ENCODE assay signal across 8 mouse cellular contexts in the genomic region with DNA sequence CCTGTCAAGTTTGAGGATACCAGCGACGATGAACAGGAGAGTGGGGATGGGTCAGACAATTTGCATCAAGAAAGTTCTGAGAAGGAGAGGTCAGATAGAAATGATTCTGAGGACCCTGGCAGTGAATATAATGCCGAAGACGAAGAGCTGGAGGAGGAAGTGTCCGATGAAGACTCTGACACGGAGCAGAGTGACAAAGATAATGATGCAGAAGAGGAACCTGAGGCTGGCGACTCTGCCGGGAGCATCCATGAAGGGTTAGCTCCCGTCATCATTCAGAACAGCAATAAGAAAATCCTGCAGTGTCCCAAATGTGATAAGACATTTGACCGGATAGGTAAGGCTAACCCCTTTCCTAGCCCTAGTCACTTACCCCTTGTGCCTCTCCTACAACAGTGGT. TPM values are rescaled to one million over a fixed set of nuclear protein-coding genes. Genes with fewer than 3 reads are reported as not detected.
DNase-seq lines count a peak whose midpoint lies in the region; ATAC-seq and TF ChIP-seq lines count a peak whose summit lies in the region.
"Had no signal": no experiment of that assay in that cellular context is flagged by ENCODE, and none has a peak within 500 bp of the region (broad histone marks: within the 10 kb centered on the region; RNA-seq: fewer than 3 reads in every experiment).

No protein-coding gene starts in this region.

- H3K36me3 ChIP-seq in C2C12 (ENCODE audit: control insufficient read depth, insufficient read depth): peaks cover 24% of the 10 kb centered on the region

- H3ac ChIP-seq in C2C12 (ENCODE audit: control insufficient read depth, insufficient read length, low read depth): no peak overlapping the region

- intact Hi-C loops in left cerebral cortex, postnatal 36 days (cut with DNase I): no loop called here

- no peaks in the 10 kb centered on the region for H3K27me3 ChIP-seq in C2C12 (ENCODE audit: control insufficient read depth, insufficient read depth, insufficient read length)

- peak overlapping the region; percentile 89 for H3K4me3 ChIP-seq in C2C12 (ENCODE audit: insufficient read depth, poor library complexity, severe bottlenecking)

- ATAC-seq in granulocyte monocyte progenitor cell, adult 5-6 weeks (replicated peaks; ENCODE audit: poor library complexity, severe bottlenecking): peak; percentile 23
- peak; percentile 37 for ATAC-seq in megakaryocyte, adult 5-6 weeks (ENCODE audit: poor library complexity, severe bottlenecking)

- no peak for TF ChIP-seq CTCF in C2C12 (IDR thresholded peaks at IDR 0.05; ENCODE audit: control insufficient read depth, insufficient read depth, insufficient read length)

- DNase-seq in 3T3-L1 (ENCODE audit: low read depth, low spot score): peak; percentile 5
- DNase-seq in urinary bladder, postnatal 14 days (ENCODE audit: low spot score): no peak
- no peak for DNase-seq in left cerebral cortex, postnatal 36 days (ENCODE audit: low spot score in 2 of 2)
- no peak for DNase-seq in frontal cortex, postnatal 10 days (ENCODE audit: low spot score in 2 of 2)

- H3K79me2 ChIP-seq in C2C12 (ENCODE audit: control insufficient read depth, insufficient read depth): peaks cover 63% of the 10 kb centered on the region

- H3K79me3 ChIP-seq in C2C12 (ENCODE audit: low read depth): peaks cover 48% of the 10 kb centered on the region

TF ChIP-seq in C2C12, 6 proteins besides CTCF, POLR2A, EP300 and RAD21:
- TF ChIP-seq CEBPB (IDR thresholded peaks at IDR 0.05; ENCODE audit: low read depth) (no peak), FOSL1 (IDR thresholded peaks at IDR 0.05; ENCODE audit: insufficient read depth, low read length, poor library complexity, severe bottlenecking) (no peak), MYOG (IDR thresholded peaks at IDR 0.05; ENCODE audit: control insufficient read depth, extremely low read depth, insufficient read length) (no peak), MAX (IDR thresholded peaks at IDR 0.05) (no peak), USF1 (IDR thresholded peaks at IDR 0.05; ENCODE audit: low read depth) (no peak), MYOD1 (IDR thresholded peaks at IDR 0.05; ENCODE audit: control insufficient read depth, insufficient read length, low read depth) (no peak)

RNA-seq across cellular contexts. Expression of a gene that starts 1.8 kb away (rescaled TPM):
- 2.9 TPM for polyA plus RNA-seq in C2C12 (2012; fragmentation: generic; extraction: Trizol)
- total RNA-seq in granulocyte monocyte progenitor cell, adult 5-6 weeks (2014; fragmentation: Nextera tagmentation): 9.7 and 11.8 TPM in 2 replicates
- total RNA-seq in granulocyte monocyte progenitor cell, adult 5-6 weeks (2017): 14.1 and 21.3 TPM in 2 replicates
- 7.9 and 10.0 TPM in 2 replicates for total RNA-seq in megakaryocyte, adult 5-6 weeks (2015)
- 12.2 and 13.9 TPM in 2 replicates for total RNA-seq in megakaryocyte, adult 5-6 weeks (2017)
- 10 to 100 TPM; 25.6 to 26.0 TPM for total RNA-seq in left cerebral cortex, postnatal 36 days (2021)

RNA-seq across cellular contexts. Expression of a gene that starts 30.6 kb away (rescaled TPM):
- 4.3 TPM for polyA plus RNA-seq in C2C12 (2012; fragmentation: generic; extraction: Trizol)
- total RNA-seq in granulocyte monocyte progenitor cell, adult 5-6 weeks (2014; fragmentation: Nextera tagmentation): 5.7 and 10.3 TPM in 2 replicates
- 26.3 and 29.6 TPM in 2 replicates for total RNA-seq in granulocyte monocyte progenitor cell, adult 5-6 weeks (2017)
- total RNA-seq in megakaryocyte, adult 5-6 weeks (2015): 29.5 and 32.8 TPM in 2 replicates
- total RNA-seq in megakaryocyte, adult 5-6 weeks (2017): 37.9 and 41.0 TPM in 2 replicates
- total RNA-seq in left cerebral cortex, postnatal 36 days (2021): under 1 TPM; 0.39 to 0.54 TPM

RNA-seq across cellular contexts. Expression of a gene that starts 47.0 kb away (rescaled TPM):
- not detected for polyA plus RNA-seq in C2C12 (2012; fragmentation: generic; extraction: Trizol)
- not detected in 2 replicates for total RNA-seq in granulocyte monocyte progenitor cell, adult 5-6 weeks (2014; fragmentation: Nextera tagmentation)
- not detected in 2 replicates for total RNA-seq in granulocyte monocyte progenitor cell, adult 5-6 weeks (2017)
- not detected in 2 replicates for total RNA-seq in megakaryocyte, adult 5-6 weeks (2015)
- total RNA-seq in megakaryocyte, adult 5-6 weeks (2017): not detected in 2 replicates
- 1 to 10 TPM in 1 of 2 experiments, under 1 TPM in 1; 0.62 to 1.2 TPM for total RNA-seq in left cerebral cortex, postnatal 36 days (2021)
- polyA plus RNA-seq: large intestine, adult 2 months had no signal

Comparison
In these comparisons a context has a peak if more than half of its experiments do, and no peak if none do; other contexts are left out.
1. RNA of a gene that starts 30.6 kb away (total RNA-seq): 29.5 to 41.0 TPM in megakaryocyte, adult 5-6 weeks and 5.7 to 29.6 TPM in granulocyte monocyte progenitor cell, adult 5-6 weeks; 0.39 to 0.54 TPM in left cerebral cortex, postnatal 36 days; every median in the first group is over 4 times any median in the second.